Mouse (Mus musculus) G1E-ER4 (cell line): ENCODE results near the gene Kif3c. TPM values are rescaled to one million over a fixed set of nuclear protein-coding genes. Genes with fewer than 3 reads are reported as not detected.

ENCODE experiments used
- GATA1 ChIP-seq: IDR thresholded peaks from one replicate; pipeline ENCODE4 v1.8.0; 2012; ENCODE audit warnings: low read length, inconsistent platforms
- polyA plus RNA-seq: library from polyadenylated mRNA; stranded (reverse); fragments of >175 nt; gene quantifications from 2 replicates; pipeline ENCODE4 v1.2.3, GENCODE M21; 2012

Gene Kif3c
- polyA plus RNA-seq, 1 experiment = 0.29 TPM

DNA sequence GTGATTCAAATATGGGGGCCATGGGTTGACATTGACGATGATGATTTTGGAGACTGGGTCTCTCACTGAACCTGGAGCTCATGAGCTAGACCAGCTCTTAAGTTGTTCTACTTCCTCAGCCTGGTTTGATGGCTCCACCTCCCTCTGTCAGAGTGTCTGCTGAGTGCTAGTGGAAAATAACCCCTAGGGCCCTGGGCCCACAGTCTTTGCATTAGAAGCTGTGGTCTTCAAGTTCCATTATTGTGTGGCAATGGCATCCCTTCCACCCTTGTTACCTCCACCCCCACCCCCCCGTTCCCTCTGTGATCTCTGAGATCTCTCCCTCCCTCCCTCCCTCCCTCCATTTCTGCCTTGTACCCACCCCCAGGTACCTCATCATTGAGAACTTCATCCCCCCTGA lies 25.1 kb downstream of the Kif3c start:
- no peak for TF ChIP-seq GATA1

- no peak for TF ChIP-seq GATA1
Measured at GRCm38 (mm10) chr12:3390577-3391262, 25.8 kb downstream of the Kif3c start.

- no peak for TF ChIP-seq GATA1
Measured at GRCm38 (mm10) chr12:3391276-3391675, 26.3 kb downstream of the Kif3c start.

DNA sequence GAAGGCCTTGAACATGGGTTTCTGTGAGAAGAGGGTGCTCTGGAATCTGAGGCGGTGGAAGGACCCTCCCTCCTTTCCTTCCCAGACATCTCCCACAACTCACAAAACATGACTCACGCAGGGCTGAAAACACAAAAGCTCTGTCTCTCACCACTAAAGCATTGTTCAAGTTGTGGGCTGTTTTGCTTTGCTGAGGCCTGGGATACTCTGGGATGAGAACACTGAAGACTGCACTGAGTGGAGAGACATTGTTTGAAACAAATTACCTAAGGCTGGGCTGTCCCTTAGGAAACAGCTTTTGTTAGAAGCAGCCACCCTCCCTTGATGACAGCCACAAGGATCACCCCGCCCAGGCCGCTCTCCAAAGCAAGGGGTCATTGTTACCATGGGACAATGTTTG lies 28.2 kb downstream of the Kif3c start:
- TF ChIP-seq GATA1 = no peak

GRCm38 (mm10) chr12:3396931-3397330 lies 32.0 kb downstream of the Kif3c start:
- TF ChIP-seq GATA1 = no peak

- TF ChIP-seq GATA1 = no peak
Measured at GRCm38 (mm10) chr12:3406585-3406984, 41.7 kb downstream of the Kif3c start.

DNA sequence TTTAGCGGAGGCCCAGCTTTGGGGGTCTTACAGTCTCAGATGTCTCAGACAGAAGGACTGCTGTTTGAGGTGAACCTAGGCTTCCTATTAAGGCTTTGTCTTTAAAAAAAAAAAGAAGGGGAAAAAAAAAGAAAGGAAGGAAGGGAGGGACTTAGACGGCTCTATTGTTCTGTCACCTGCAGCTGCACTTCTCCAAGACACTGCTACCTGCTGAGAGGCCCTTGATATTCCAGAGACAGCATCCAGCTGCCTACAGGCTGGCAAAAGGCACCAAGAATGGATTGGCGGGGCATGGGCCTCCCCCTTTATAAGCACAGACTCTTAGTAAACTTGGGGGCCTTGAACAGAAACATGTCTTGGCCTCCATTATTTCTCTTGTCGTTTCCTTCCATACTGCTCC lies 50.0 kb downstream of the Kif3c start:
- TF ChIP-seq GATA1 = no peak

DNA sequence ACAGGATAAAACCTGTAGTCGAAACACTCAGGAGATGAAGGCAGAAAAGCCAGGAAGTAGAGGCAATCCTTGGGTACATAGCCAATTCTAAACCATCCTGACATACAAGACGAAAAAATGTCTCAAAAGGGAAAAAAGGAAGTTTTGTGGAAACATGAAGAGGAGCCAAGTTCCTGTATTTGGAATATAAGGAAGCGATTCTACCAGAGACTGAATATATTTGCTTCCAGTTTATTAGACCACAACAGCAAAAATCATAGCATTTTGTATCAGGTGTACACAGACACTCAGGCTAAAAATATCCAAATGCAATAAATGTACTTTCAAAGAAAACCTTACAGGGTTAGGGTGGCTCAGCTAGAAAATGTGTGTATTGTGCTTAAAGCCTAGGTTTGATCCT lies 53.8 kb downstream of the Kif3c start:
- TF ChIP-seq GATA1 = no peak

DNA sequence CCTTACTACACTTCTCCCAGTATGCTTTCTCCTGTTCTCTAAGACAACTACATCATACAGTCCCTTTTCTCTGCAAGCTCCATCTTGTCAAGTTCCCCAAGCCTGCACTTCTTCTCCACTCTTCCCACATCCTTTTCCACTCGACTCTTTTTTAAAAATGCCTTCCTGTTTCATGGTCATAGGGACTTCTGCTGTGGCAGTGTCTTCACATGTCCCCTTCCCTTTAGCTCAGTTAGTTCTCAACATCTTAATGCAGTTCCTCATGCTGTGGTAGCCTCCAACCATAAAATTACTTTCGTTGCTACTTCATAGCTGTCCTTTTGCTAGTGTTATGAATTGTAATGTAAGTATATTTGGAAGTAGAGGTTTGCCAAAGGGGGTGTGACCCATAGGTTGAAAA lies 55.6 kb downstream of the Kif3c start:
- no peak for TF ChIP-seq GATA1

- no peak for TF ChIP-seq GATA1
Measured at GRCm38 (mm10) chr12:3422786-3423185, 57.9 kb downstream of the Kif3c start.

DNA sequence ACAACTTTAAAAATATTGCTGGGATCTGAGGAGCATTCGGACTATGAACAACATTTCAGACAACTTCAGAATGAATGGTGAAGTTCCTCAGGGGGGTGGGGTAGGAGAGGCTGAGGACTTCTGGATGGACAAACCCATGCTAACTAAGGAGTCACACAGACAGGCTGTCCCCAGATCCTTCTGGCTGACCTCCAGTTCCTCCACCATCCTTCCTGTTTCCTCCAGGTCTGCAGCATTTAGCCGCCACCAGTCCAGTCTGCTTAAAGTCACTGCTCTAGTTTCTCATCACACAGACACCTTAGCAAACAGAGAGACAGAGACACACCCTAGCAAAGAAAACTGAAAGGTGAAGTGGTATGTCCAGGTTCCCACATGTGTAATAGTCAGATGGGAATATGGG lies 59.2 kb downstream of the Kif3c start:
- TF ChIP-seq GATA1 = no peak

DNA sequence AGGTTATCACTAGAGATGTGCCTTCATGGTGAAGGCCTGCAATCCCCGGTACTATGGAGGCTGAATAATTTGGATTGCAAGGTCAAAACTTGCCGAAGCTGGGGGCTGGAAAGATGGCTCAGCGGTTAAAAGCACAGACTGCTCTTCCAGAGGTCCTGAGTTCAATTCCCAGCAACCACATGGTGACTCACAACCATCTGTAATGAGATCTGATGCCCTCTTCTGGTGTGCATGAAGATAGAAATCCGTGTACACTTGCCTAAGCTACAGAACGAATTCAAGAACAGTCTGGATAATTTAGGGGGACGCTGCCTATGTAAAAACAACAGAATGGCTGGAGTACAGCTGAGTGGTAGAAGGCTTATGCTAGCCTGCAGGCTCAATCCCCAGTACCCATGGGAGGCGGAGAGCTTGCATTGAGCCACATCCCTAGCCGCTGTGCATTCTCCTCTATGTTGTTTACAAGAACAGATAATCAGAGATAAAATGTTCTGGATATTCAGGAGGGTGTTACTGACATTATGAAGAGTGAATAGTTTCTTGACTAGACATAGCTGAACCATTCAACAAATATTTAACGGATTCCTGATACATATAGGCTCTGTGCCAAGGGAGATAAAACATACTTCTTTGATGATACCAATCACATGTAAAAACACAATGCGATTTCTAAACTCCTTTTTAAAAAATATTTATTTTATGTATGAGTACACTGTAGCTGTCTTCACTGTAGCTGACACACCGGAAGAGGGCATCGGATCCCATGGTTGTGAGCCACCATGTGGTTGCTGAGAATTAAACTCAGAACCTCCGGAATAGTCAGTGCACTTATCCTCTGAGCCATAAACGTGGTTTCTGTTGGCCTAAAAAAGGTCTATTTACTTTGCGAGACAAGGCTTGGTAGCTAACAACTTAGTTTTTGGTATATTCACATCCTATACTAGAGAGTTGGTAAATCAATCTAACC lies 60.7 kb downstream of the Kif3c start:
- TF ChIP-seq GATA1 = no peak

GRCm38 (mm10) chr12:3426530-3427034 lies 61.6 kb downstream of the Kif3c start, which contains the start of gene Asxl2:
TSS of gene Asxl2 (plus strand) at chr12:3426857.
- TF ChIP-seq GATA1 = no peak

DNA sequence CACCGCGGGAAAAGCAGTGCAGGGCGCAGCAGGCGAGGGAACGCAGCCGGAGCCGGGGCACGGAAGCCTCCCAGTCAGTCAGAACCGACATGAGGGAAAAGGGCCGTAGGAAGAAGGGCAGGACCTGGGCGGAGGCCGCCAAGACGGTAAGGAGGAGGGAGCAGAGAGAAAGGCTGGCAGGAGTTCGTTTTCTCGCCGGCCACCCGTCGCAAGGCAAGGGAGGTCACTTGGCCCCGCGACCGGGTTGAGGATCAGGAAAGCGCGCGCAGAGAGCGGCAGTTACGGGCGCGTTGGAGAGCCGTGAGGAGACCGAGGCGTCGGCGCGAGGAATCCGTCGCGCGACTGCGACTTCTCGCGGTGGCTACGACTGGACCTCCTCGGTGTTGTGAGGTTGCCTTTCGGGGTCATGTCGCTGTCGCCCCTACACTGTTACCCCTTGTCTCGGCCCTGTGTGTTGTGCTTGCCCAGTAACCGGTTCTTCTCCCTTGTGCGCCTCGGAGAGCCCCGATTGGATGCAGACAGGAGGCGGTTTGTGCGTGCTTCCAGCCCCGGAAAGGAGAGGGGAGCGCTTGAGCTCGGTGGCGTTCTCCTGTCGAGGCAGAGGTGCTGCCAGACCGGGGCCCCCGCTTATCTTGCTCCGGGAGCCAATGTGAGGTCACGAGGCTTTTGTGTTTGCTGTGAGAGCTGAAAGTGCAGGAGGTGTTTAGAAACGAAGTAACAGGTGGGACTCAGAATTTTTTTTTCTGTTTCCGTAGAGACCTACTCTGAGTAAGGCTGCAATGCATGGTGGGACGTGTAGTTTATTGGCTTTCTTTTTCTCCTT lies 62.3 kb downstream of the Kif3c start:
- TF ChIP-seq GATA1 = no peak
